Mouse (Mus musculus): ENCODE measurements around the gene Olah.

Gene Olah

DNA sequence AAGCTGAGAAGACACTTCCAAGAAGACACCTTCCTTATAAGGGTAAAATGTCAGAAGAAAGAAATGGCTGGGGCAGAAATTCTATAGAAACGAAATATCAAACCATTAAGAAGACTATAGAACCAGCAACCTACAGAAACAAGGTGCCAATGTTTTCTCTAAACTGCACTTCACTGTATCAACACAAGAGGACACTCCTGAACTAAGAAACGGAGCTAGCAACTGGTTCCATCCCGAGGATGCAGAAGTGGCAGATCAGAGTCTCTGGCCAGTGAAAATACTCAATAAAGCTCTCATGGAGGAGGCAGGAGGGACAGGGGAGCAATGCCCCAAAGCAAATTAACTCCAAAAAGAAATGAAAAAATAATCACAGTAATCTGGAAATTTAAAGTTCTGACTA is 48.1 kb downstream of the Olah start:
- WGBS = 17% methylated on average over 3 of the region's 3 CpGs

DNA sequence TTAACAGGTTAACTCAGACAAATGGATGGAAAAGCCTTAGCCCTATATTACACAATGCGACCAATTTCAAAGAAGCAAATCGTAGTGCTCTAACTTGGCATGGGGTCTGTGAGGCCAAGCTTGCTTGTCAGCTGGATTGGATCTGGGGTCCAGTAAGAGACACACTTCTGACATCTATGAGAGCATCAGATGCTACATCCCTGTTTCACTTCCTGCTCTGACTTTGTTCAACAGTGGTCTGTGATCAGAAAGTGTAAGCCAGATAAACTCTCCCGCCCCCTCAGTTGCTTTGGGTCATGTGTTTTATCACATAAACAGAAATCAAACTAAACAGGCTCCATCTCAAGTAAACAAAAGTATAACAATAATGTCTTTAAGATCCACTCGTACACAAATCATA is 48.6 kb downstream of the Olah start:
- 86% methylated on average over 4 of the region's 4 CpGs for WGBS

DNA sequence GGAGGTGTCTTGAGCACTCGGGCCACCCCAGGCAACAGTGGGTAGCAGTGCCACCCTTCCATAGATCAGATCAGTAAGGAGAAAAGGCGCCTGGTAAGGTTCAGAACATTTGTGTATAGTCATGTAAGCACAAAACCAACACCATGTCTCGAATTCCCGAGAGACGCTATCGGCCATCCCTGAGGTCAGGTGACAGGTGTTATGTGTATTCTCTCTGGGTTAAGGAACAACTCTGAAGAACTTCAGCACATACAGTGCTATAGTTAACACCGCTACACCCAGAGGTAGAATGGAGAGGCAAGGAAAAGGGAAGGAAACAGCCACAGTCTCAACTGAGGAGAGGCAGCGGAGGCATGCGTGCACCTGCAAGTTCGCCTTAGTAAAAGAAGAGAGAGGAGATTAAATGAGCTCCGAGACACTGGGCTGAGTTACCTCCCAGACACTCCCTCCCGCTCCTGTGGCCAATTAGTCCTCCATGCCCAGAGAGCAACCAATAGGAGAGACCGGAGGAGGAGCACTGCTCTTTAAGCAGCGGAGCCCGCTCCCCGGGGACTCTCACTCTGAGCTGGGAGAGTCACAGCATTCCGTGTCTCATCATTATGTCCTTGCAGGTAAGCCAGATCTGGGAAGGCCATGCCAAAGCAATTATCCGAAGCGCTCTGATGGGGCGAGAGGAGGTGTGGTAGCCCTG is 61.3 kb downstream of the Olah start, which contains the start of gene Acbd7:
Acbd7 (plus strand) TSS at position 558 of the 691 bp plus-strand sequence.
- WGBS = 6% methylated on average over 20 of the region's 20 CpGs

DNA sequence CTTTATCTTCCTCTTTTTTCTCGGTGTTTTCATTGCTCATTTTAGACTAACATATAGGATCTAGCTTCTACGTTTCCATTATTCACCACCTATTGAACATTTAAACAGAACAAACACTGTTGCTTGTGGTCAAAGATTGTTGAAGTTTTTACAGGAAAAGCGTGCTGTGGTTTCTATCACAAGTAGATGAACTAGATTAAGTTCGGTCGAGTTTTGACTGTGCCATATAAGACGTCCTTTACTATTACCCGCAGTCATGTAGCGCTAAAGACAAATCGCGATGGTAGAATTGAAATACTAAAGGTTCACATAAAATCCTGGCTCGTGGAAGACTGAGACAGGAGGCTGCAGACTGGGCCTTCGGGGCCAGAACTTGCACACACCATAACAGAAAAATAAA is 63.2 kb downstream of the Olah start:
- 90% methylated on average over 12 of the region's 12 CpGs for WGBS

DNA sequence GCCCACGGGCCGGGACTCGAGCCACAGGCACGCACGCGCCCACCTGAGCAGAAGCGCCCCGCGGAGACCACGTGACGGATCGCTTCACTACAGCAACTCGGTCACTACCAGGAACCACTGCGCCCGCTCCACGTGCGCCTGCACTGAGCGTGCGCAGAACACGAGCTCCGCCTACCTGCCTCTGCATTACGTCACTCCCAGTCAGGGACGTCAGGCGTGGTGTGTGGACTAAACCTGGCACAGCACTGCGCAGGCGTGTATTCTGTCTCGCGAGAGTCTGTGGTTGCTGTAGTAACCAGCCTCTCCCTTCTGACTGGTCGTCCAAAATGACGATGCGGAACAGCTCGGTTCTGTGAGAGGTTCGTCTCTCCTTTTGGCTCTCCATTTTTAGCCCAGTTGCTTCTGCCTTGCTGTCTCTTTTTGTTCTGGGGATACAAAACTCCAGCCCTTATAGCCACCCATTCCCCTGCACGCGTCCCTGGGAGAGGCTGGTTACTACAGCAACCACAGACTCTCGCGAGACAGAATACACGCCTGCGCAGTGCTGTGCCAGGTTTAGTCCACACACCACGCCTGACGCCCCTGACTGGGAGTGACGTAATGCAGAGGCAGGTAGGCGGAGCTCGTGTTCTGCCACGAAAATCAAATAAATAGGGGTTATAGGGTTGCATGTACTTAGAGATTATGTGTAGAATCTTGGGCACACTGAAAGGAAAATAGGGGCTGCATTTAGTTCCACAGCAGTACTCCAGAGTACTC is 64.3 kb downstream of the Olah start, which contains the start of gene Rpp38:
Rpp38 (minus strand) TSS at position 160 of the 759 bp plus-strand sequence.
- under 1% methylated on average over 45 of the region's 45 CpGs for WGBS

DNA sequence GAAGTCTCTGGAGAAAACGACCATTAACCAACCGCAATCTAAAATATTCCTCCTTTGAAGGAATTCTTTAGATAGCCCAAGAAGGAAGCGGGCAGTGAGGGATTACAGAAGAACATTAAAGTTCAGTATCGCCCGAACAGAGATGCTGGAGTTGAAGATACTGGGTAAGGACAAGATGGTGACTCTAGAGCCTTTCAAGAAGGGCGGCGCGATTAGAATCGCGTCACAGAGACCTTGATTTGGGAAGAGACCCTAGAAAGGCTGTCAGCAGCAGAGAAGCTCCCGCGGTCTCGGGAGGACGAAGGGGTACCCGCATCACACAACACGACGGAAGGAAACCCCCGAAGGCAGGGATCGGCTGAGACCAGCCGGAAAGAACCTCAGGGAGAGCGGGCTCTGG is 65.0 kb downstream of the Olah start:
- WGBS = under 1% methylated on average over 21 of the region's 21 CpGs

DNA sequence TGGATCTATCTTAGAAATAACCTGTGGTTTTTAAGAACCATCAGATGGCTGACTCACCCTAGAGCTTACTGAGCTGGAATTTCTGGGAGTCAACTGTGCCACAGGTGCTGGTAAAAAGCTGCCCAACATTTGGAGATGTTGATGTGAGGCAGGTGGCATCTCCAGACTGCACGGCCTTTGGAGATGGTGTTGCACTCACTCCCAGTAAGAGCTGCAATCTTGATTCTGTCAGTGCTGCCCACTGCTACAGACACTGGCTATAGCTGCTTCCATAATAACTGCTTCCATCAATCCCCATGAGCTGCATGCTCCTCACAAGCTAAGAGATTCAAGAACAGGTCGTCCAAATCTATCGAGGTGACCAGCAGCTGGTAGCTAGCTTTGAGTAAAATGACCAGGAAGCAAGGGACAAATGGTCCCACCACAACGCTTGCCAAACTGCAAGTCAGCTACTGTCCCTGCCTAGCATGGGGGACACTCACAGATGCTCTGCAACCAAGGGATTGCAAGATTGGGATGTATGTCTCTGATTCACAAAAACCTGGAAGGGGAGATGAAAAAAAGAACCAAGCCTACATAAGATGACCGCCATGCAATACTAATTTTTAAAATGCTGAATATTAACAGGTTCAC is 65.8 kb downstream of the Olah start:
- 77% methylated on average over 5 of the region's 5 CpGs for WGBS

DNA sequence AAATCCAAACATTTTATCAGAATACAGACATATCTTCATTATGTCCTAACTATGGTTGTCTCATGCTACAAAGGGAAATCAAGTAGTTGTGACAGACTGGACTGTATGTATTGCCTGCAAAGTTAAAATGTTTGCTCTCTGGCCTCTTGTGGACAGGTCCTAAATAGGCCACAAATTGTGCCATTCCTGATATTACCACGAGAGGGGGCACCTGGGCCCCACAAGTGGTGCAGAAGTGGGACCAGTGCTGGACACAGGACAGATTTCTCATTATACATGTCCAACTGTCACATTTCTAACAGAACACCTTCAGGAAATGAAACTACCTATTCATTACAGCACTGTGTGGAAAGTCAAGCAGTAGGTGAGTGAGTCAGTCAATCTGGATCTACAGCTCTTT is 69.7 kb downstream of the Olah start:
- 14% methylated on average over 1 of the region's 1 CpGs for WGBS

DNA sequence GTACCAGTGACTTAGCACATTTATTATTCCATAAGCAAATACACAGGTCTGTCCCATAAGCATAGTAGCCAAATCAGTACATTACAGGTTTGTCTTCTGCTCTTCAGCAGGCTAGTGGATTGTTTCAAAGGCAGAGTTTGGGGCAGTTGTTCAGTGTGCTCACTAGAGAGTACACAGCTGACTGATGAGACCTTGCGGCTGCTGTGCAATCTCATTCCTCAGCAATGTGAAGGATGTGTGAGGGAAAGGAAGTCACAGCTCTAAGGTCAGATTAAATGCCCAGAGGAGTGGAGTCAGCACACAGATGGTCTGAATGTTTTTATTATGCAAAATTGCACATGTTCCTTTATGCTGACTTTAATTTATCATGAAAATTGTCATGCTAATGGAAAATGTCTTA is 70.5 kb downstream of the Olah start:
- 86% methylated on average over 1 of the region's 1 CpGs for WGBS

DNA sequence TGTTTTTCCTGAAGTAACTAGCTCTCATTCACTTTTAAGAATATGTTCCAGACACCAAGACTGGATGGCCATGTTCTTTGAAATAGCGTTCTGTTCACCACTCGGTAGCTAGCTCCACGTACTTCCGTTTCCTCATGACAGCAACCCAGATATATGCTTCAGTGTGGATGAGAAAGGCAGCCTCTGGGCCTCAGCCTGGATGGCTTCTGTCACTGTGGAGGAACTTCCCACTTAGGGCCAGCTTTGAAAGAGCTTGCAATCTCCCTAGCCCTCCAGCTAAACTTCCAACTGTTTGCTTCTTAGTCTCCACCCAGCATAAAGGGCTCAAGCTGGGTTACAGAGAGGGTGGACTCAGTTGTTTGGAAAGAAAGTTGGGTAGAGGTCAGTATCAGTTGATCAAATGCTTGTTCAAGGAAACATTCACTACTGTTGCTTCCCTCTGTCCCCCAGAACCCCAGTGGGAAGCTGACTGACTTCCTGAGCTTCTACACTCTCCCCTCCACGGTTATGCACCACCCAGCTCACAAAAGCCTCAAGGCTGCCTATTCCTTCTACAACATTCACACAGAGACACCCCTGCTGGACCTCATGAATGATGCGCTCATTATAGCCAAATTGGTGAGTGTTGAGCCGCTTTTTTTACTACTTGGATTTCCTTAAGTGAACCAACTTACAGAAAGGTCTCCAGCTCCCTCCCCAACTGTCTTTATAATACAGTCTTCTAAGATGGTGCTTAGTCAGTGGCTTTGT is 72.5 kb downstream of the Olah start:
- WGBS = 88% methylated on average over 7 of the region's 7 CpGs

DNA sequence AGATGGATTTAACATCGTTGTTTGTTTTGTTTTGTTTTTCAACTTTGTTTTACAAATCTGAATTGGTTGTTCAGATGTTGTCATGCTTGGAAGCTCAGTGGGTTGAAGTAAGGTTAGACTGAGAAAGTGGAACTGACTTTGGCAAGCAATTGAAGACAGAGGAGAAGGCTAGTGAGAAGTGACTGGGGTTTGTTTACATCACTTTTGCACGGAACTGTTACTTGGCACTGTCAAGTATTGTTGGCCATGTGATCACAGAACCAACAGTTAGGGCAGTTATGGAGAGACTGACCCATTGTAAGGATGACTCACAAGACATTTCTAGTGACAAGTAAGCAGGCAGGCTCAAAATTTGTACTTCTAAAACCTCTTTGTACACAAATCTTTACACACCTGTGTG is 73.9 kb downstream of the Olah start:
- 57% methylated on average over 2 of the region's 2 CpGs for WGBS

DNA sequence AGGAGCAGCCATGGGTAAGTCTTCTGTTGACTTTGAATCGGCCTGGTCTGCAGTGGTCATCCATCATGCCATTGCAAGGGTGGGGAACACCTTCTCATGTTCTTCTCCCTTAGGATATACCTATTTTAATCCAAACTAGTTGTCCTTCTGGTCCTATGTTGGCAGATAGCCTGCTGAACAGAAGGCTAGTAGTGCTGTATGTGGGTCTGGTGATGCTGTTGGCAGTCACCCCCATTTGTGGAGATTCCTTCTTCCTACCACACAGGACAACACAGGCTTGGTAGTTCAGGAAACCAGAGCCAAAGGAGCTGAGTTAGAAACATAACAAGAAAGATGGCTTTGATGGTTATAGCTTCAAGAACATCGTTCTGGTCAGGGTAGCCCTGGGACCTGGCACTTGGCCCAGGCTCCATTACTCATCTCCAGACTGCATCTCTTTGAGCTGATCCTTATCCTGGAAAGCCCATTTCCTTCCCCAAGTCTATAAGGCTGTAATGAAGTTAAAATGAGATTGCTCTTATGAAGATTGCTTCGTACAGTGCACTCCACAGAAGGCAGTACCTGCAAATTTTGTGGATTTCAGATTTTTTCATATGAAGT is 91.5 kb downstream of the Olah start:
- 54% methylated on average over 3 of the region's 3 CpGs for WGBS

DNA sequence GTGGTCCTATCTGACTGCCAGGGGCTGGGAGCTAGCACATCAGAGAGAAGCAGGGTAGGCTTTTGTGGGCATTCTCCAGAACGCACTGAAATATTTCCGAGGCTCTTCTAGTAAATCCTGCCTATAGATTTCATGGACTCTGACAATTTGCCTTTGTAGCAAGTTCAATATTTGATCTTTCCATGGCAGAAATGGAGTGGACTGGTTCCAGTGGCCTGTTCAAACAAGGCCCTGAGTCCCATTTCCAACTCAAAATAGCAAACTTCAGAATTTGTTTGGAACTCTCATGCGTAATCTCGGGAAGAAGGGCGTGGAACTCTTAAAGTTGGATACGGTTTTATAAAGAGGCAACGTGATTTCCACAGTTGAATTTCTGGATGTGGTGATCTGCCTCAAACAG is 101.2 kb downstream of the Olah start:
- WGBS = 77% methylated on average over 7 of the region's 7 CpGs

DNA sequence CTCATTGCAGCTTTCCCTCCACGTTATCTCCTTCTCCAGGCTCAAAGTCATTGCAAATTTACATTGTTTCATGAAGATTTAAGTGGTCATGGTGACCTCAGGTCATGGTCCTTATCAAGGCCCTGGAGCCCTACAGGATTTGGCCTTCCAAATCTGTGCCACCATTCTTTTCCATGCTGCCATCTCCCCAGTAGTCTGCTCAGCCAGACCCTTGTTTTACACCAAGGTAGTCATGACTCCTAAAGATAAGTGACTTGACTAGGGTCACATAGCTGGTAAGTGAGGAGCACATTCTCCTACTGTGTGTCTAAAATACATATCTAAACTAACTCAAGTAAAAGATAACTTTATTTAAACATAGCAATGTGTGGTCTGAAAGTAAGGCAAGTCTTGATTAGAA is 104.8 kb downstream of the Olah start:
- WGBS = 97% methylated on average over 1 of the region's 1 CpGs
